Mouse (Mus musculus) cerebellum, adult 9-11 months (tissue): Measurements from ENCODE around the gene Sfi1.
"Not testable (repeated sequence)": the region's sequence is repeated elsewhere in the genome, so short reads cannot be mapped to it uniquely, and the experiment has no call there.

Source experiments
- DNase-seq: peaks from one replicate; pipeline ENCODE4 v3.0.0; 2022

The Sfi1 gene

GRCm38 (mm10) chr11:3101875-3102494, 91.3 kb downstream of the Sfi1 start:
- DNase-seq, result no peak

- DNase-seq, result no peak
Measured at GRCm38 (mm10) chr11:3101072-3101874, 92.0 kb downstream of the Sfi1 start.

GRCm38 (mm10) chr11:3100066-3100645, 93.1 kb downstream of the Sfi1 start:
- DNase-seq, result not testable (repeated sequence)
